Mouse (Mus musculus): ENCODE results near the gene Aim2. TPM values are rescaled to one million over a fixed set of nuclear protein-coding genes. Genes with fewer than 3 reads are reported as not detected.
"Not testable (repeated sequence)": the region's sequence is repeated elsewhere in the genome, so short reads cannot be mapped to it uniquely, and the experiment has no call there.

The Aim2 gene
- total RNA-seq, 2 experiments from 2014 or later = 0.71 to 2.9 TPM

DNA sequence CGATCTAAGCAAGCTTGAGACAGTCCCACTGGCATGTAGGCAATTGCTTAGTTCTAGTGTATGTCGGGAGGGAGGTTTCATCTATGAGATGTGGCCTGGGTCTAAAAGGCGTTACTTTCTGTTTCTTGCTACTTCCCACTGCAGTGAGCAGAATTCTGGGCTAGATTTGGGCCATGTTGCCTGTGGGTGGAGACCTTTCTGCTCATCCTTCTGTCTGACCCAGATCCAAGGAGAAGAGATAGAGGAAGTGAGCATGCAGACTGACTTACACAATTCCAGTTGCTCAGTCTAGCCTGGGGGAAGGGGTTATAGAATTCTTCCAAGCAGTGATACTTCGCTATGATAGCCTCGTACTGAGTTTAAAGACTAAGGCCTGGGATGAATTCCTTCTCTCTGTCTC is 101.0 kb downstream of the Aim2 start:
- DNase-seq (ENCODE audit: low spot score in 2 of 2) = no peak

DNA sequence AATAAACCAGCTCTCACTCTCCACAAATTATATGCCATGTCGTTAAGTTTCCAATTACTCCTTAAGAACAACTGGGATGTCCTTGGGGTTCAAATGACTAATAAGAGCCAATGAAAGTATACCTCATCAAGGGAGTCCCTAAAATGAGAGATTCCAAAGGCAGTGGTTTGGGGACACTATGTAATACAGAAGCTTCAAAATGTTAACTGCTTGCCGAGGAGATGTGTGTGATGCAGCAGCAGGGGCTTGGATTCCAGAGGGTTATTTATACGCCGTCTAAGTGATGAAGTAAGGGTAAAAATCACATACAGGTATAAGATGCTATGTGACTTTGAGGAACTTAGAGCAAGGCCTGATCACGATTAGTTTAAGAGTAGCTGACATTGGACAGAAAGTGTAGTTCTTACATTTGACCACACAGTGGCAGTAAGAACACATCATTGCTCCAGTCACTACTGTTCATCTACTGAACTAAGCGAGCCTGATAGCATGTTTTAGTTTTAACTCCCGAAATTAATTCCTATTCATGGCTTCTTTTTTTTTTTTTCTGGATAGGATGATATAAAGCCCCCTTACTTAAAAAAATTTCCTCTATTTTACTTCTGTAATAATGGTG is 105.6 kb downstream of the Aim2 start:
- no peak for DNase-seq (ENCODE audit: low spot score in 2 of 2)

DNA sequence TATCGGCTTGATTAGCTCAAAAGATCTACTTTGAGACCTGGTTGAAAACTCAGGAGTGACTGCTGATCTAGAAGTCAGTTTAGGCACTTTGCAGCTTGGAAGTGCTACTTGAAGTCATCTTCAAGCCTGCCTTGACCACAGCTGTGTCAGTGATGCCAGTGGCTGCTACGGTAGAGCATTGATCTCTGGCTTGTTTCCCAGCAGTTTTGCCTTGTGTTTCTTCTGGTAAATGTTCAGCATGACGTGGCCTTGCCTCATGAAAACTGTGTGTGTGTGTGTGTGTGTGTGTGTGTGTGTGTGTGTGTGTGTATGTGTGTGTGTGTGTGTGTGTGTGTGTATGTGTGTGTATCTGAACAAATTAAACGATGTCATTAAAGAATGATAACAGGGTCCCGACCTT is 106.1 kb downstream of the Aim2 start:
- DNase-seq (ENCODE audit: low spot score in 2 of 2) = no peak

DNA sequence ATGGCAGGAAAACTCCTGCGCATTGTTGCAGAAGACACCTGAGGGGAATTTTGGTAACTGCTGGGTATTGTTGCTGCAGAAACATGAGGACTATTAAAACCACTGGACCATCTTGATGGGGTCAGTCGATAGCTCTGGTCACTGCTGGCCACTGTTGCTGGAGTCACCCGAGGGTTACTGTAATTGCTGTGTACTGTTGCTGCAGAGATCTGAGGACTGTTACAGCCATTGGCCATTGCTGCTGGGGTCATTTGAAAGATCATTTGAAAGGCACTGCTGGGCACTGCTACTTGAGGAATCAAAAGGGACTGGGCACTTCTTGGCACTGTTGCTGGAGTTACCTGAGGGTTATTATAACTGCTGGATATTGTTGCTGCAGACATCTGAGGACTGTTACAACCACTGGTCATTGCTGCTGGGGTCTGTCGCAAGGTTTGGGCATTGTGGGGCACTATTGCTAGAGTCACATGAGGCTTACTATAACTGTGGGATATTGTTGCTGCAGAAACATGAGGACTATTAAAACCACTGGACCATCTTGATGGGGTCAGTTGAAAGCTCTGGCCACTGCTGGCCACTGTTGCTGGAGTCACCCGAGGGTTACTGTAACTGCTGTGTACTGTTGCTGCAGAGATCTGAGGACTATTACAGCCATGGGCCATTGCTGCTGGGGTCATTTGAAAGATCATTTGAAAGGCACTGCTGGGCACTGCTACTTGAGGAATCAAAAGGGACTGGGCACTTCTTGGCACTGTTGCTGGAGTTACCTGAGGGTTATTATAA is 129.9 kb downstream of the Aim2 start:
- not testable (repeated sequence) for DNase-seq (ENCODE audit: low spot score in 2 of 2)

DNA sequence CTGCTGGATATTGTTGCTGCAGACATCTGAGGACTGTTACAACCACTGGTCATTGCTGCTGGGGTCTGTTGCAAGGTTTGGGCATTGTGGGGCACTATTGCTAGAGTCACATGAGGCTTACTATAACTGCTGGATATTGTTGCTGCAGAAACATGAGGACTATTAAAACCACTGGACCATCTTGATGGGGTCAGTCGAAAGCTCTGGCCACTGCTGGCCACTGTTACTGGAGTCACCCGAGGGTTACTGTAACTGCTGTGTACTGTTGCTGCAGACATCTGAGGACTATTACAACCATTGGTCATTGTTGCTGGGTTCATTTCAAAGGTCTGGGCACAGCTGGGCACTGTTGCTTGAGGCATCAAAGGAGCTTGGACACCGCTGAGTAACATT is 130.5 kb downstream of the Aim2 start:
- not testable (repeated sequence) for DNase-seq (ENCODE audit: low spot score in 2 of 2)

DNA sequence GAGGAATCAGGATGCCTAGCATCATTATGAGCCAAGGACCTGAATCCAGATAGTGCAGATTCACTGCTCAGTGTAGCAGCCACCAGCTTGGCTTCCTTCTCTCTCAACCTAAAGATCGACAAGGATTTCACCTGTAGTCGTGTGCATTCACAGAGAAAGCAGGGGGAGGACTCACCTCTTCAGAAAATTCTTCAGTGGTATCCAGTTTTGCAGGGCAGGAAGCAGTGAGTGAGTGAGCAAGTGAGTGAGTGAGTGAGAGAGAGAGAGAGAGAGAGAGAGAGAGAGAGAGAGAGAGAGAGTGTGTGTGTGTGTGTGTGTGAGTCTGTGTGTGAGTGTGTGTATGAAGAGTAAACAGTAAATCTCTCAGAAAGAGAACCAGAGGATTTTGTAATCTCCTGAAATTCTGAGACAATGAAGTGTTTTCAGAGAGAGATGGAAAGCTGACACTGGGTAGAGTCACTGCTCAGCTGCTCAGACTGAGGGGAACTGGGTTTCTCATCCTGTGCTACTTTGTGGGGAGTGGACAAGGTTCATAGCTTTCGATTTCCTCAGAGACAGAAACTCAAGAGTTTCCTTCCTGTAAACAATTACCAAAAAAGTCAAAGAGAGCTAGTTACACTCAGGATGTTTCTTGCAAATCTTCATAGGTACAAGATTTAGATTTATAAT is 140.3 kb downstream of the Aim2 start, which contains the start of gene Ifi206:
Gene Ifi206 (minus strand): TSS at position 230 of the 669 bp plus-strand sequence.
- not testable (repeated sequence) for DNase-seq (ENCODE audit: low spot score in 2 of 2)

DNA sequence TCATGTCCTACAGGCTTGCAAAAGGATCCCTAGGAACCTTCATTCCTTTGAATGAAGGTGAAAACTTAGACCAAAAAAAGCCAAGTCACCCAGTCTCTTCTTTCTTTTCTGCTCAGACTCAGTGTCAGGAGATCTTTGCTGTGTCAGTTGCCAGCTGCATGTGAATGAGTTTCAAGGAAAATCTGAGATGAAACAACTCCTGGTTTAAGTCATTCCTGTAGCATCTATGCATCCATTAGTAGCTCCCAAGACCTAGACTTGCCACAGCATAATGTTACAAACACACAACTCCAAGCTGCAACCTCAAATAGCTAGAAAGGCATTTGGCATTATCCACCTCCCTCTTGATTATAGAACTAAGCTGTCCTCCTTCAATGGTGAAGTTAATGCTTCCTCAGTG is 140.8 kb downstream of the Aim2 start:
- DNase-seq (ENCODE audit: low spot score in 2 of 2) = not testable (repeated sequence)

DNA sequence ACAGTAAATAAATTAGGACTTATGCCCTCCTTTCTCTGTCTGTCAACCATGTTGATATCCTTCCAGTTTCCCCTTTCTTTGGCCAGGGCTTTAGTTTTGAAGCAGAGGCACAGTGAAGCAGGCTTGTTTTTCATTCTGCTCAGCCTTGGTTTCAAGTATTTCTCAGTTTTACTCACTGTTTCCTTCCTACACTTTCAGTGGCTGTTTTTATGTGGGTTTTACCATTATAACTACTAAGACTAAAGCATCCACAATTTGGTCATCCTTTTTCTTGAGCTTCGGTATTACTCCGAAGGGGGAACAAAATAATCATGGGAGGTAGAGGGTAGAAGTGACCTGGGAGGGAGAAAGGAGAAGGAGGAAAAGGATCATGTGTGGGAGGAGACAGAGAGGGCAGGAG is 159.9 kb downstream of the Aim2 start:
- not testable (repeated sequence) for DNase-seq (ENCODE audit: low spot score in 2 of 2)

Other genes with a start within 250 kb of the Aim2 start
- not detected for gene Olfr1408, start 213.5 kb upstream of the Aim2 start, total RNA-seq (2021)
- gene Olfr1406, start 160.2 kb upstream of the Aim2 start, total RNA-seq (2021) = not detected
- not detected for gene Olfr218, start 153.1 kb upstream of the Aim2 start, total RNA-seq (2021)
- gene Olfr1404, start 138.5 kb upstream of the Aim2 start, total RNA-seq (2021) = not detected
- under 1 TPM in 1 of 2 experiments, not detected in 1; 0.54 TPM for gene Fcer1a, start 123.7 kb upstream of the Aim2 start, total RNA-seq (2021)
- gene Olfr418, start 84.9 kb upstream of the Aim2 start, total RNA-seq (2021) = not detected
- gene Mptx2, start 73.1 kb upstream of the Aim2 start, total RNA-seq (2021) = not detected
- gene Ackr1, start 17.1 kb upstream of the Aim2 start, total RNA-seq (2021) = 10 to 100 TPM; 10.8 to 15.1 TPM
- gene Cadm3, start 16.8 kb downstream of the Aim2 start, total RNA-seq (2021) = 10 to 100 TPM; 28.7 to 33.7 TPM
- gene Ifi206, start 140.2 kb downstream of the Aim2 start, total RNA-seq (2021) = not detected
- gene Ifi214, start 185.1 kb downstream of the Aim2 start, total RNA-seq (2021) = not detected
- not detected for gene Ifi213, start 248.4 kb downstream of the Aim2 start, total RNA-seq (2021)

All from gastrocnemius, postnatal 4 days (tissue).